Mouse (Mus musculus) cortical plate, adult 2 months (tissue): ENCODE data around the gene Gm13199.

Experiments used
- CTCF ChIP-seq: fragments of 200-500 bp; IDR thresholded peaks from 2 replicates; pipeline ENCODE4 v1.5.1; 2011; ENCODE audit warnings: mild to moderate bottlenecking, control low read depth, low read length; ENCODE audit not compliant: insufficient read depth; ENCODE audit errors: extremely low read depth
- POLR2A ChIP-seq: fragments of 200-500 bp; IDR thresholded peaks from 2 replicates; pipeline ENCODE4 v1.6.1; 2011; ENCODE audit warnings: mild to moderate bottlenecking, low read length, control low read depth; ENCODE audit not compliant: insufficient read depth; ENCODE audit errors: extremely low read depth

DNA sequence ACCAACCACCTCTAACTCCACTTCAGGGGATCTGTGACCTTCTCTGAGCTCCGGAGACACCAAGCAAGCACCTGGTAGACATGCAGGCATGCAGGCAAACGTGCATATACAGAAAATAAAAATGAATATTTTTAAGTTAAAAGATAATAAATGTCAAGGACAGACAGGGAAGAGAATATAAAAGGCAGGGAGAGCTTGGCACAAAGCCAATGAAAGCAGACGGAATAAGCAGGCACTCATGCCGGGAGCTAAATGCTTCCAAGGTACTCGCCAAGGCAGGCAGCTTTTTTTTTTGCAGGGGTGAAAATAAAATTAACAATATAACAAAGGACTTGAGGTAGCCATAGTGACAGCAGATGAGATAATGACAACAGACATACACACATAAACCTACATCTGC lies 43.4 kb upstream of the Gm13199 start:
- no peak for TF ChIP-seq CTCF
- TF ChIP-seq POLR2A, result no peak
